Mouse (Mus musculus): ENCODE data around the gene Mtmr3. TPM values are rescaled to one million over a fixed set of nuclear protein-coding genes. Genes with fewer than 3 reads are reported as not detected.

Gene Mtmr3
- polyA plus RNA-seq (2016; fragmentation: Nextera tagmentation; extraction: Ambion mirVana), result 28.2 and 29.2 TPM in 2 replicates

DNA sequence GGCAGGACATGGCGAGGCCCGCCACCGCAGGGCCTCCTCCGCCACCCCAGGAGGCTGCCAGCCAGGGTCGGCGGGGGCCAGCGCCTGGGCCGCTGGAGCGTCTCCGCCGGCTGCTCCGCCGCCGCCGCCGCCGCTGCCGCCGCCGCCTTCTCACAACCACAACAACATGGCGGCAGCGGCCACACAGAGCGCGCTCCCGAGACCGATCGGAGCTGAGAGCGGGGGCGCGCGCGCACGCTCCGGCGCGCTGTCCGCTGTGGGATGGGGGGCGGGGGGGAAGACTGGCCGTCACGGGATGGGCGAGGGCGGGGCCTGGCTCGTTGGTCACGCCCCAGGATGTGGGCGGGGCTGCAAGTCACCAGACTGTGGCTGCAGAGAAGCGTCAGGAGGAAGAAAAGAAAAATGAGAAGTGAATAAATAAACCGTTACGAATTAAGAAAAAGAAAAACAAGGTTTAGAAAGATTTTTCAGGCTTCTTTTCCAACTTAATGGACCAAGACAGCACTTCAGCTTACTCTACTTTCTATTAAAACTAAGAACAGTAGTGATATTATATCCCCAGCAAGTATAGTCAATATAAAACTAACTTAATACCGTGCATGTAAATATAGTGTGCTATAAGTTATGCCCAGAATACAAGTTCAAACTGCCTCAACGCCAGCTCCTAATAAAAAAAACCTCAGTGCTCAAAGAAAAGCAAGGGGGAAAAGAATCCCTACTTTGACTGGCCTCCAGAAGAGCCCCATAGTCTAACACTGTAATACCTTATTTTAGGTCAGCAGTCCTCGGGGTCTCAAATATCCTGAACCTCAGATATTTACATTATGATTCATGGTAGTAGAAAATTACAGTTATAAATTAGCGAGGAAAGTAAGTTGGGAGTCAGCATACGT, at the start of gene Mtmr3:
TSS of gene Mtmr3 (minus strand) at position 256 of the 893 bp plus-strand sequence.
- H3K27me3 ChIP-seq (replicated peaks; ENCODE audit: low read depth, poor library complexity, severe bottlenecking), result no peaks in the 10 kb centered on the region
- DNase-seq (ENCODE audit: low spot score), result peak; percentile 98
- H3K27ac ChIP-seq (replicated peaks), result peak within 1 kb of the TSS; percentile 99
- no peaks in the 10 kb centered on the region for H3K9me3 ChIP-seq
- H3K4me3 ChIP-seq, result peak within 1 kb of the TSS; percentile 99
- peaks cover 15% of the 10 kb centered on the region for H3K4me1 ChIP-seq
- no peaks in the 10 kb centered on the region for H3K36me3 ChIP-seq (replicated peaks)
- 5% methylated on average over 53 of the region's 53 CpGs for WGBS

DNA sequence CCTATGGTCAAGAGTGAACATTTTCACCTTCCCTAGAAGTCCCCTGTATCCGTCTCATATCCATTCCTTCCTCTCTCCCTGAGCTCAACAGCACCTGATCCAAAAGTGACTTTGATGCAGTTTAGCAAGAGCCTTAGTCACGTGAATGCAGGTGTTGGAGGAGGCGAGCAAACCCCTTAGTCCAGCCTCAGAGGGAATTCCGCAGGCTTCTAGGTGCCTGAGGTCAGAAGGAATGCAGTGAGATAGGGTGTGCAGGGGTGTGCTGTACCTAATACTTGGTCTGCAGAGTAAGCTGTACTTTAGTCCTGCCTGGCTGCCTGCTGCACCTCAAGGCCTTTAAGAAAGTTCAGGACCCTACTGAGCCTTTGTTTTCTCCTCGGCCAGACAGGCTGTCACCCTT, 49.1 kb upstream of the Mtmr3 start:
- Histone ChIP-seq H3K27me3 (replicated peaks; ENCODE audit: low read depth, poor library complexity, severe bottlenecking) (no peaks in the 10 kb centered on the region), H3K4me1 (peaks cover 6% of the 10 kb centered on the region), H3K36me3 (replicated peaks) (peaks cover 66% of the 10 kb centered on the region), H3K9me3 (no peaks in the 10 kb centered on the region), H3K4me3 (no peak overlapping the region), H3K27ac (replicated peaks) (no peak overlapping the region)
- 63% methylated on average over 5 of the region's 5 CpGs for WGBS
- no peak for DNase-seq (ENCODE audit: low spot score)

DNA sequence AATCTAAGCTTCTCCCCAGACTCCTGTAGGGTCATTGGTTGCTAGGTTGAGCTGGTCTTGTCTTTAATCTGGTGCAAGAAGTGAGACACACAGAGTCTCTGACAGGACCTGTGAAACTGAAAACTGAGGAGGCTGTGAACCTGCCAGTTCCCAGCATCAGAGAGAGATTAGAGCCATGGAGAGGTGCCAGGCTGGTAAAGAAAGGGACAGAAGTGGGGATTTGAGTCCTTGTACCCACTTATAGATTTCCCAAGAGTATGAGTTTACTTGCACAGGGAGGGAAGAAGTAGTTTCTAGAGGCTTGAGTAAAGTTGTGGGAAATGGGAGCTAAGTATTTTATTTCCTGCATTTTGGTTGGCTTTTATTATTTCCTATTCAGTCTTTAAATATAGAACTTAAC, 46.5 kb upstream of the Mtmr3 start:
- Histone ChIP-seq H3K36me3 (replicated peaks) (peaks cover 41% of the 10 kb centered on the region), H3K27me3 (replicated peaks; ENCODE audit: low read depth, poor library complexity, severe bottlenecking) (no peaks in the 10 kb centered on the region), H3K4me3 (no peak overlapping the region), H3K9me3 (no peaks in the 10 kb centered on the region), H3K27ac (replicated peaks) (no peak overlapping the region), H3K4me1 (peaks cover 23% of the 10 kb centered on the region)
- DNase-seq (ENCODE audit: low spot score), result no peak

DNA sequence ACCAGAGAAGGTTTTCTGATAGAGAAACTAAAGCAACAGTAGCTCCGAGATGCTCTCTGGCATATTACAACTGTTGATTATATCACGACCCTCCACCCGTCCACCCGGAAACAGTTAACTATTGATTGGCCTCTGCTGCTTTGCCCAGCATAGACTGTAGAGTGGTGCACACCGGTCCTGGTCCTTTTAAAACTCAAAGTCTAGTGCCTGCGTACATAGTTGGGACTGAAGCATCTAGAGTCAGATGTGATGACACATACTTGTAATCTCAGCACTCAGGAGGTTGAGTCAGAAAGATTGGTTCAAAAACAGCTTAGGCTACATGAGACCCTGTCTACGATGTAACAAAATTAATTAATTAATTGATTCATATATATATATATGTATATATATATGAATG, 43.6 kb upstream of the Mtmr3 start:
- 35% methylated on average over 7 of the region's 7 CpGs for WGBS
- H3K27ac ChIP-seq (replicated peaks), result peak overlapping the region; percentile 83; the same call in 1 of the 2 replicates
- peaks cover 23% of the 10 kb centered on the region for H3K4me1 ChIP-seq
- no peaks in the 10 kb centered on the region for H3K27me3 ChIP-seq (replicated peaks; ENCODE audit: low read depth, poor library complexity, severe bottlenecking)
- DNase-seq (ENCODE audit: low spot score), result no peak
- no peaks in the 10 kb centered on the region for H3K9me3 ChIP-seq
- H3K4me3 ChIP-seq, result peak overlapping the region; percentile 79
- H3K36me3 ChIP-seq (replicated peaks), result peaks cover 21% of the 10 kb centered on the region

DNA sequence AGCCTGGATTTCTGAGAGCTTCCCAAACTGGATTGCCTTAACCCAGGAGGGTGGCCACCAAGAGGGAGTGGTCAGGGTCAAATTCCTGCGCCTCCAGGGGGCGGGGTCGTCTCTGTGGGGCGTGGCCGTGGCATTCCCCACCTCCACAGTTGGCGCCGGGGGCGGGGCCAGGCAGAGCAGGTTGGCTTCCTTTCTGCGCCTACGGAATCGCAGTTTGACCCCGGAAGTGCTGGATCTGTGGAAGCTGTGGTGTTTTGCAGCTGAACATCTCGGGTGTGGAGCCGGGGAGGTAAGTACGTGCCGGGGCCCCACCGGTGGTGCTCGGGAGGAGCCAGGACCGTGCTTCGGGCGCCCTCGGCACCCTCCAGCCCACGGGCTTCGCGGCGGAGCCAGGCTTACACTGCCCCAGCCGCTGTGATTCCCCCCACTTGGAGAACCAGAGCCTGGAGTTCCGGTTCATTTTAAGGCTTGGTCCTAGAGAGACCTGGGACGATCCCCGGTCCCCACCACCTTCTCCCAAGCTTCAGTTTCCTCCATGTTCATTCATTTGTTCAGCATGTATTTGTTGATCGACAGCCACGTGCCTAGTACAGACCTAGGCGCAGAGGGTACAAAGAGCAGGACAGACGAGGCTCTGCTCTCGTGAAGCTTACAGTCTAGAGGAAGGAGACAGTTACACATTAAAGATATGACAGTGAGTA, 43.0 kb upstream of the Mtmr3 start, which contains the start of gene Ascc2:
TSS of gene Ascc2 (plus strand) at position 214 of the 701 bp plus-strand sequence.
- Histone ChIP-seq H3K36me3 (replicated peaks) (peaks cover 21% of the 10 kb centered on the region), H3K4me1 (peaks cover 23% of the 10 kb centered on the region), H3K4me3 (peak within 1 kb of the TSS; percentile 79), H3K27ac (replicated peaks) (peak within 1 kb of the TSS; percentile 83), H3K9me3 (no peaks in the 10 kb centered on the region), H3K27me3 (replicated peaks; ENCODE audit: low read depth, poor library complexity, severe bottlenecking) (no peaks in the 10 kb centered on the region)
- under 1% methylated on average over 35 of the region's 35 CpGs for WGBS
- DNase-seq (ENCODE audit: low spot score), result peak; percentile 98

DNA sequence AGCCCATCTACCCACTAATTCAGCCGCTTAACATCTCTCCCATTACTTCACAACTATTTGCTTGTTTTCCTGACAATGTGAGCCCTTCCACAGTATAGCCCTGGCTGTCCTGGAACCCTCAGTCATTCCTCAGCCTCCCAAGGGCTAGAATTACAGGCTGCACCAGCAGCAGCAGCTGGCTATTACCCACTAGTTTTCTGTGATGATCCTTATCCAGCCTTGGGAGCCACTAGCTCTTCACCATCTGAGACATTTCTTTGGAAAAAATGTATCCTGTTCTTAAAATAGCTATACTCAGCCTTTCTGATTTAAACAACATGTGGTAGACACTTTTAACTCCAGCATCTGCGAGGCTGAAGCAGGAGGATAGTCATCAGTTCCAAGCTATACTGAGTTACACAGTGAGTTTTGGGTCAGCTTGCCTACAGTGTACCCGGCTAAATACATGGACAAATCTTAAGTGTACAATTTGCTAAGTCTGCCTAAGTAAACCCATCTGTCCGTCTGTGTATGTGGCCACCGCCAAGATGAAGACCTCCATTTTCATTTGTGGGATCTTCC, 42.2 kb upstream of the Mtmr3 start:
- Histone ChIP-seq H3K9me3 (no peaks in the 10 kb centered on the region), H3K27me3 (replicated peaks; ENCODE audit: low read depth, poor library complexity, severe bottlenecking) (no peaks in the 10 kb centered on the region), H3K27ac (replicated peaks) (peak overlapping the region; percentile 83), H3K4me3 (peak overlapping the region; percentile 79), H3K36me3 (replicated peaks) (peaks cover 13% of the 10 kb centered on the region), H3K4me1 (peaks cover 23% of the 10 kb centered on the region)
- 58% methylated on average over 5 of the region's 5 CpGs for WGBS
- DNase-seq (ENCODE audit: low spot score), result no peak

DNA sequence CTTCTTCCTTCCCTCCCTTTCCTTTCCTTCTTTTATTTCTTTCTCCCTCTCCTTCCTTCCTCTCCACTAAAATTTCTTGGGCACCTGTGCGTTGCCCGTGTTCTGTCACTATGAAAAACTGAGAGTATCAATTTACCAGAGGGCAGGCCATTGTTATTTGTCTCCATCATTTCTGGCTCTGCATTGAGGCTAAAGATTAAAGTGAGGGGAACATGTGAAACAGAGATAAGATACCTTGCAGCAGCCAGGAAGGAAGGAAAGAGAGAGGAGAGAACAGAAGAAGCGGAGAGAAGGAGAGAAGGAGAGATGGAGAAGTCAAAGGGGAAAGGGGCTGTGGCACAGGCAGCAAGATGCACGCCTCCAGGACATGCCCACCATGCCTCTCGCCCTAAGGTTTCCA, 39.7 kb upstream of the Mtmr3 start:
- Histone ChIP-seq H3K36me3 (replicated peaks) (no peaks in the 10 kb centered on the region), H3K4me1 (peaks cover 38% of the 10 kb centered on the region), H3K27ac (replicated peaks) (no peak overlapping the region), H3K4me3 (no peak overlapping the region), H3K9me3 (no peaks in the 10 kb centered on the region), H3K27me3 (replicated peaks; ENCODE audit: low read depth, poor library complexity, severe bottlenecking) (no peaks in the 10 kb centered on the region)
- no peak for DNase-seq (ENCODE audit: low spot score)
- 80% methylated on average over 5 of the region's 5 CpGs for WGBS

DNA sequence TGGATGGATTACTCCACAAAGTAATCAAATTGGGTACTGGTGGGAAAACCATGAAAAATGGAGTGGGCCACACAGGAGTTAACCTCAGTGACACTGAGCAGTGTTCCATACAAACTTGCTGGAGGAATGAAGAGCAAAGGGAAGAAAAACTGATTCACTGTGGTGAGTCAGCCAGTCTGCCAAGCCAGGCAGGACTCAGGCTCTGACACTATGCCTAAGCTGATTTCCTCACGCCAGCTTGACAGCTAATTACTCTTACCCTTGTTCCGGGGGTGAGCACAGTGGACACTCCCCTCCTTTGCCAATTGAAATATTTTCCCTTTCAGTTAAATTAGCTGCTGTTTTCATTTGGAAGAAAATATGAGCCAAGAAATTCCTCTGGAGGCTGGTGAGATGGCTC, 38.8 kb upstream of the Mtmr3 start:
- Histone ChIP-seq H3K36me3 (replicated peaks) (no peaks in the 10 kb centered on the region), H3K9me3 (no peaks in the 10 kb centered on the region), H3K4me1 (peaks cover 37% of the 10 kb centered on the region), H3K27ac (replicated peaks) (no peak overlapping the region), H3K4me3 (no peak overlapping the region), H3K27me3 (replicated peaks; ENCODE audit: low read depth, poor library complexity, severe bottlenecking) (no peaks in the 10 kb centered on the region)
- WGBS, result 62% methylated on average over 2 of the region's 2 CpGs
- DNase-seq (ENCODE audit: low spot score), result no peak

DNA sequence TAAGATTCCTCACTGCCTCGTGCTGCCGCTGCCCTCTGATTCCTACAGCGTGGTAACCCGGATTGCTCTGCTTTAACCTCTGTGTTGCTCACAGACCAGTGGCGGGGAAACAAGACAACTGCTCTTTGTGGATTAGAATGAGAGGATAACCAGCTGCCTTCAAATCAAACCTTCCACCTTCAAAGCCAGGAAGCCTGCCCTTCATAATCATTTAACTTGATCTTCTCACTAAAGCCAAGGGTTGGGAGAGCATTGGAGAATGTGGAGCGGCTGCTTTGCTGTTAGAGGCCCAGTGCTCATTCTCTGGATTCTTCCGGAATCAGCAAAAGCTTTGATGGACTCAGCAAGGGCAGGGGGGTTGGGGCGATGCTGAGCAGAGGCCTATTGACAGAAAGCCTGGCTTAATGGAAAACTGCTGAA, 35.2 kb upstream of the Mtmr3 start:
- no peaks in the 10 kb centered on the region for H3K36me3 ChIP-seq (replicated peaks)
- 21% methylated on average over 8 of the region's 8 CpGs for WGBS
- H3K27me3 ChIP-seq (replicated peaks; ENCODE audit: low read depth, poor library complexity, severe bottlenecking), result no peaks in the 10 kb centered on the region
- H3K4me3 ChIP-seq, result no peak overlapping the region
- peak overlapping the region; percentile 78 for H3K27ac ChIP-seq (replicated peaks)
- peaks cover 23% of the 10 kb centered on the region for H3K4me1 ChIP-seq
- peak; percentile 64 for DNase-seq (ENCODE audit: low spot score)
- no peaks in the 10 kb centered on the region for H3K9me3 ChIP-seq

DNA sequence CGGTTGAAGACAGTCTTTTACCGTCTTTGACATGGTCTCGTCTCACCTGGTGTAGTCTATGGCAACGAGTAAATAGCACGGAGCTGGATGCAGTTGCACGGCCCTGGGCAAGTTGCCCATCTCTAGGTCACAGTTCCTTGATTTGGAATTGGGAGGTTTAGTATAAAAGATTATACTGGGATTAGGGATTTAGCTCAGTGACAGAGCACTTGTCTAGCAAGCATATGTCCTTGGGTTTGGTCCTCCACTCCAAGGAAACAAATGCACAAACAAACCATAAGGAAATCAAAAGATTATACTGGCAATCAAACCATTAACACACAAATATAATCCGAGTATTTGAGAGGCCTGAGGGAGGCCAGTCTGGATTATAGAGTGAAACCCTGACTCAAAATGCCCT, 33.0 kb upstream of the Mtmr3 start:
- Histone ChIP-seq H3K27ac (replicated peaks) (no peak overlapping the region), H3K9me3 (no peaks in the 10 kb centered on the region), H3K4me1 (peaks cover 26% of the 10 kb centered on the region), H3K36me3 (replicated peaks) (no peaks in the 10 kb centered on the region), H3K4me3 (no peak overlapping the region), H3K27me3 (replicated peaks; ENCODE audit: low read depth, poor library complexity, severe bottlenecking) (no peaks in the 10 kb centered on the region)
- no peak for DNase-seq (ENCODE audit: low spot score)
- 86% methylated on average over 7 of the region's 7 CpGs for WGBS

DNA sequence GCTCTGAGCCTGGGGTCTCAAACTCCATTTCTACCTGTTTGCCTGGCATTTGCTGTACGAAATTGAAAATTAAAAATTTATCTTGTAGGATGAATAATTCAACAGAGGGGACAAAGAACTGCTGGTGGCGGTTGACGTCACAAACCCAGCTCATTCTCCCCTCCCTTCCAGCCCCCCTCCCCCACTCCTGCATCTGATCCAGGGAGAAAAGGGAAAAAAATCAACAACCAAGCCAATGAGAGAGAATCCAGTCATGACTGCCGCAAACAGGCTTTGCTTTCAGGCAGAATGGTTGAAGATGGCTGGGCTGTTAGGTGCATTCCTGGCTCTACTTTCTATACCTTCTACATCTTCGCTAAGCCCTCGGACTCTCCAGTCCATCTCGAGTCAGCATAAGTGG, 31.3 kb upstream of the Mtmr3 start:
- Histone ChIP-seq H3K36me3 (replicated peaks) (no peaks in the 10 kb centered on the region), H3K27ac (replicated peaks) (no peak overlapping the region), H3K4me1 (peaks cover 26% of the 10 kb centered on the region), H3K9me3 (no peaks in the 10 kb centered on the region), H3K27me3 (replicated peaks; ENCODE audit: low read depth, poor library complexity, severe bottlenecking) (no peaks in the 10 kb centered on the region), H3K4me3 (no peak overlapping the region)
- DNase-seq (ENCODE audit: low spot score), result no peak
- 76% methylated on average over 7 of the region's 7 CpGs for WGBS

DNA sequence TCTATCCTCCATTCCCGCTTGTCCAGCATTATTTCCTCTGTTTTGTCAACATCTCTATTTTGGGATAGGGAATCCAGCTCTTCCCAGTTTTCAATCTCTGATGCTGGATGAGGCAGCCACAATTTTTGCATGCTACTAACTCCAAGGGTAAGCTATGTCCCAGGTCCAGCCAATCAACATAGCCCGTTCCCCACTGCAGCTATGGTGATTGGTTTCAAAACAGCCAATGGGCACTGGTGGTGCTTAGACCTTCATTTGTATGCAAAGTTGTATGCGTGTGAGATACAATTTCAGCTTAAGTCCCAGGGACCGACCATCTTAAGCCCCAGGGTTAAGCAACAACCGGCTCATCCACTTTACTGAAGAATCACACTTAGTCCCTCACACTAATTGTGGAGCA, 28.3 kb upstream of the Mtmr3 start:
- Histone ChIP-seq H3K27ac (replicated peaks) (no peak overlapping the region), H3K4me3 (no peak overlapping the region), H3K4me1 (peaks cover 3% of the 10 kb centered on the region; the same call in 1 of the 2 replicates), H3K9me3 (no peaks in the 10 kb centered on the region), H3K36me3 (replicated peaks) (no peaks in the 10 kb centered on the region), H3K27me3 (replicated peaks; ENCODE audit: low read depth, poor library complexity, severe bottlenecking) (no peaks in the 10 kb centered on the region)
- 61% methylated on average over 5 of the region's 5 CpGs for WGBS
- no peak for DNase-seq (ENCODE audit: low spot score)
